Mouse (Mus musculus) C2C12 (cell line): ENCODE results near the gene Snap23. TPM values are rescaled to one million over a fixed set of nuclear protein-coding genes. Genes with fewer than 3 reads are reported as not detected.

Source experiments
- H3K27me3 ChIP-seq: one replicate; pipeline ENCODE4 v1.6.1; 2011; ENCODE audit not compliant: control insufficient read depth, insufficient read depth, insufficient read length
- H3K36me3 ChIP-seq: one replicate; pipeline ENCODE4 v1.6.1; 2011; ENCODE audit not compliant: control insufficient read depth, insufficient read depth
- H3K4me3 ChIP-seq: one replicate; pipeline ENCODE4 v1.5.1; 2011; ENCODE audit warnings: mild to moderate bottlenecking, control low read depth; ENCODE audit not compliant: poor library complexity, insufficient read depth, severe bottlenecking
- H3K79me2 ChIP-seq: one replicate; pipeline ENCODE4 v1.6.1; 2011; ENCODE audit not compliant: control insufficient read depth, insufficient read depth
- H3K79me3 ChIP-seq: one replicate; pipeline ENCODE4 v1.6.1; 2011; ENCODE audit warnings: low read depth, control low read depth
- H3ac ChIP-seq: one replicate; pipeline ENCODE3; 2011; ENCODE audit warnings: low read depth; ENCODE audit not compliant: control insufficient read depth, insufficient read length
- CEBPB ChIP-seq: IDR thresholded peaks from one replicate; pipeline ENCODE4 v1.6.1; 2011; ENCODE audit warnings: low read depth, mild to moderate bottlenecking, control low read depth, moderate library complexity
- CTCF ChIP-seq: IDR thresholded peaks from one replicate; pipeline ENCODE4 v1.5.1; 2011; ENCODE audit not compliant: control insufficient read depth, insufficient read depth, insufficient read length
- FOSL1 ChIP-seq: IDR thresholded peaks from one replicate; pipeline ENCODE4 v1.8.0; 2011; ENCODE audit warnings: mild to moderate bottlenecking, low read length; ENCODE audit not compliant: poor library complexity, insufficient read depth, severe bottlenecking
- MAX ChIP-seq: IDR thresholded peaks from one replicate; pipeline ENCODE4 v1.6.1; 2011; ENCODE audit warnings: mild to moderate bottlenecking, control low read depth
- MYOD1 ChIP-seq: IDR thresholded peaks from one replicate; pipeline ENCODE4 v1.6.1; 2011; ENCODE audit warnings: low read depth; ENCODE audit not compliant: control insufficient read depth, insufficient read length
- MYOG ChIP-seq: IDR thresholded peaks from one replicate; pipeline ENCODE4 v1.6.1; 2011; ENCODE audit not compliant: control insufficient read depth, insufficient read length; ENCODE audit errors: extremely low read depth
- USF1 ChIP-seq: IDR thresholded peaks from one replicate; pipeline ENCODE4 v1.6.1; 2011; ENCODE audit warnings: low read depth, mild to moderate bottlenecking, control low read depth, moderate library complexity
- polyA plus RNA-seq: library from polyadenylated mRNA; unstranded; fragments of >200 nt; fragmentation: generic; extraction: Trizol; gene quantifications from one replicate; pipeline ENCODE4 v1.2.1, GENCODE M21; 2012; ENCODE audit warnings: missing spikeins

Gene Snap23
- polyA plus RNA-seq, 1 experiment = 9.4 TPM

GRCm38 (mm10) chr2:120539333-120539732 lies 28.1 kb upstream of the Snap23 start:
- TF ChIP-seq MYOD1 (no peak), MAX (no peak), USF1 (no peak), MYOG (no peak)
- Histone ChIP-seq H3ac (no peak overlapping the region), H3K79me2 (peaks cover 10% of the 10 kb centered on the region), H3K79me3 (peaks cover 10% of the 10 kb centered on the region), H3K36me3 (peaks cover 31% of the 10 kb centered on the region), H3K27me3 (no peaks in the 10 kb centered on the region), H3K4me3 (no peak overlapping the region)

- Histone ChIP-seq H3K79me3 (peaks cover 10% of the 10 kb centered on the region), H3K27me3 (no peaks in the 10 kb centered on the region), H3K79me2 (peaks cover 10% of the 10 kb centered on the region), H3ac (no peak overlapping the region), H3K4me3 (no peak overlapping the region), H3K36me3 (peaks cover 27% of the 10 kb centered on the region)
- TF ChIP-seq MYOG (no peak), MAX (no peak), CEBPB (no peak)
Measured at GRCm38 (mm10) chr2:120539778-120540208, 27.7 kb upstream of the Snap23 start.

- TF ChIP-seq MAX (no peak), USF1 (no peak), FOSL1 (no peak), MYOG (no peak), CTCF (no peak), MYOD1 (no peak), CEBPB (no peak)
- Histone ChIP-seq H3K79me3 (peaks cover 8% of the 10 kb centered on the region), H3K79me2 (peaks cover 5% of the 10 kb centered on the region), H3K36me3 (peaks cover 31% of the 10 kb centered on the region), H3K27me3 (no peaks in the 10 kb centered on the region), H3K4me3 (no peak overlapping the region), H3ac (no peak overlapping the region)
Measured at GRCm38 (mm10) chr2:120544732-120545131, 22.7 kb upstream of the Snap23 start.

- no peak overlapping the region for H3ac ChIP-seq
- peaks cover 35% of the 10 kb centered on the region for H3K36me3 ChIP-seq
- H3K4me3 ChIP-seq = no peak overlapping the region
- H3K79me2 ChIP-seq = peaks cover 68% of the 10 kb centered on the region
- H3K79me3 ChIP-seq = peaks cover 53% of the 10 kb centered on the region
- H3K27me3 ChIP-seq = no peaks in the 10 kb centered on the region
- TF ChIP-seq MYOD1 = no peak
- no peak for TF ChIP-seq USF1
- no peak for TF ChIP-seq FOSL1
- no peak for TF ChIP-seq CTCF
- no peak for TF ChIP-seq MAX
- TF ChIP-seq CEBPB = no peak
- no peak for TF ChIP-seq MYOG
Measured at GRCm38 (mm10) chr2:120556868-120557267, 10.6 kb upstream of the Snap23 start.

GRCm38 (mm10) chr2:120558813-120559212 lies 8.7 kb upstream of the Snap23 start:
- Histone ChIP-seq H3K36me3 (peaks cover 24% of the 10 kb centered on the region), H3K4me3 (no peak overlapping the region), H3K79me3 (peaks cover 65% of the 10 kb centered on the region), H3ac (no peak overlapping the region), H3K79me2 (peaks cover 88% of the 10 kb centered on the region), H3K27me3 (no peaks in the 10 kb centered on the region)
- TF ChIP-seq FOSL1 = no peak
- TF ChIP-seq CTCF = no peak
- no peak for TF ChIP-seq CEBPB
- no peak for TF ChIP-seq MYOG
- no peak for TF ChIP-seq USF1
- TF ChIP-seq MAX = no peak
- no peak for TF ChIP-seq MYOD1

- Histone ChIP-seq H3ac (no peak overlapping the region), H3K4me3 (no peak overlapping the region), H3K79me2 (peaks cover 71% of the 10 kb centered on the region), H3K27me3 (no peaks in the 10 kb centered on the region), H3K36me3 (peaks cover 12% of the 10 kb centered on the region), H3K79me3 (peaks cover 55% of the 10 kb centered on the region)
- TF ChIP-seq MAX (no peak), MYOG (no peak), MYOD1 (no peak), CEBPB (no peak), USF1 (no peak), FOSL1 (no peak), CTCF (no peak)
Measured at GRCm38 (mm10) chr2:120561524-120561923, 5.9 kb upstream of the Snap23 start.
